Comparison of ENCODE assay signal across 13 mouse cellular contexts in genomic region chr13:43452177-43452576, GRCm38 (mm10).
"Had no signal": no experiment of that assay in that cellular context is flagged by ENCODE, and none has a peak within 500 bp of the region (broad histone marks: within the 10 kb centered on the region; RNA-seq: fewer than 3 reads in every experiment).

No protein-coding gene starts in this region.

- H3K9me3 ChIP-seq: intestine, embryonic 15.5 days; limb, embryonic 10.5 days; liver, embryonic 15.5 days; midbrain, embryonic 12.5 days had no signal

- H3K36me3 ChIP-seq: intestine, embryonic 15.5 days; liver, embryonic 15.5 days; midbrain, embryonic 12.5 days had no signal

- H3K9ac ChIP-seq: intestine, embryonic 15.5 days; liver, embryonic 15.5 days; midbrain, embryonic 12.5 days had no signal

- ATAC-seq: intestine, embryonic 15.5 days; lung, postnatal 0 days had no signal

- DNase-seq: kidney, adult 18-20 months; kidney, postnatal 4 days; lung, adult 2 months; lung, postnatal 36 days; right cerebral cortex, postnatal 14 days; thymus, adult 2 months; thymus, postnatal 25 days had no signal

- H3K4me2 ChIP-seq: intestine, embryonic 15.5 days; liver, embryonic 15.5 days had no signal

- H3K4me3 ChIP-seq: intestine, embryonic 15.5 days; left cerebral cortex, adult 2 months; limb, embryonic 10.5 days; liver, embryonic 15.5 days; midbrain, embryonic 12.5 days had no signal

- H3K27ac ChIP-seq: intestine, embryonic 15.5 days; left cerebral cortex, adult 2 months; limb, embryonic 10.5 days; liver, embryonic 15.5 days had no signal

- H3K27me3 ChIP-seq: intestine, embryonic 15.5 days; liver, embryonic 15.5 days; midbrain, embryonic 12.5 days had no signal
